Mouse (Mus musculus) MEL (cell line): ENCODE results near the gene Fkbp15.

ENCODE experiments used
- CHD2 ChIP-seq: IDR thresholded peaks from 2 replicates; pipeline ENCODE4 v1.6.1; 2011; ENCODE audit warnings: low read length, improper control_type of control experiment
- CTCF ChIP-seq, 3 experiments: IDR thresholded peaks in 2 of 3; conservative IDR thresholded peaks in 1 of 3; 2 replicates each; pipeline ENCODE4 v1.5.1; 2011 to 2012; ENCODE audit warnings: low read length in 3 of 3, low read depth in 2 of 3, mild to moderate bottlenecking in 2 of 3, improper control_type of control experiment in 1 of 3, inconsistent platforms in 1 of 3, mixed read lengths in 1 of 3, moderate library complexity in 1 of 3; ENCODE audit not compliant: control insufficient read depth in 1 of 3, insufficient read depth in 1 of 3, poor library complexity in 1 of 3, severe bottlenecking in 1 of 3
- E2F4 ChIP-seq: IDR thresholded peaks from 2 replicates; pipeline ENCODE4 v1.6.1; 2011; ENCODE audit warnings: low read depth, low read length, improper control_type of control experiment, borderline replicate concordance
- GABPA ChIP-seq: IDR thresholded peaks from 2 replicates; pipeline ENCODE4 v1.6.1; 2012; ENCODE audit warnings: low read depth, mild to moderate bottlenecking, inconsistent platforms, low read length, improper control_type of control experiment, moderate library complexity
- MAX ChIP-seq: IDR thresholded peaks from 2 replicates; pipeline ENCODE4 v1.6.1; 2011; ENCODE audit warnings: low read length, improper control_type of control experiment
- MAZ ChIP-seq: IDR thresholded peaks from 2 replicates; pipeline ENCODE4 v1.6.1; 2012; ENCODE audit warnings: low read depth, mild to moderate bottlenecking, inconsistent platforms, low read length, improper control_type of control experiment
- MXI1 ChIP-seq: IDR thresholded peaks from 2 replicates; pipeline ENCODE4 v1.6.1; 2011; ENCODE audit warnings: mild to moderate bottlenecking, low read depth, low read length, improper control_type of control experiment
- MYB ChIP-seq: IDR thresholded peaks from 2 replicates; pipeline ENCODE4 v1.6.1; 2011; ENCODE audit warnings: mild to moderate bottlenecking, low read depth, low read length, improper control_type of control experiment
- NELFE ChIP-seq: IDR thresholded peaks from 2 replicates; pipeline ENCODE4 v1.6.1; 2011; ENCODE audit warnings: low read depth, low read length, improper control_type of control experiment
- POLR2A ChIP-seq, 2 experiments: IDR thresholded peaks; 2 replicates each; pipeline ENCODE4 v1.6.1; 2011 to 2012; ENCODE audit warnings: low read length in 2 of 2, mild to moderate bottlenecking in 2 of 2, control low read depth in 1 of 2, improper control_type of control experiment in 1 of 2, low read depth in 1 of 2, moderate library complexity in 1 of 2; ENCODE audit not compliant: control insufficient read depth in 1 of 2, insufficient read depth in 1 of 2, poor library complexity in 1 of 2
- RAD21 ChIP-seq: IDR thresholded peaks from 2 replicates; pipeline ENCODE4 v1.6.1; 2011; ENCODE audit warnings: mild to moderate bottlenecking, low read depth, low read length, improper control_type of control experiment
- UBTF ChIP-seq: IDR thresholded peaks from 2 replicates; pipeline ENCODE4 v1.6.1; 2012; ENCODE audit warnings: low read depth, mild to moderate bottlenecking, inconsistent platforms, low read length, improper control_type of control experiment, moderate library complexity, borderline replicate concordance; ENCODE audit not compliant: insufficient read depth

DNA sequence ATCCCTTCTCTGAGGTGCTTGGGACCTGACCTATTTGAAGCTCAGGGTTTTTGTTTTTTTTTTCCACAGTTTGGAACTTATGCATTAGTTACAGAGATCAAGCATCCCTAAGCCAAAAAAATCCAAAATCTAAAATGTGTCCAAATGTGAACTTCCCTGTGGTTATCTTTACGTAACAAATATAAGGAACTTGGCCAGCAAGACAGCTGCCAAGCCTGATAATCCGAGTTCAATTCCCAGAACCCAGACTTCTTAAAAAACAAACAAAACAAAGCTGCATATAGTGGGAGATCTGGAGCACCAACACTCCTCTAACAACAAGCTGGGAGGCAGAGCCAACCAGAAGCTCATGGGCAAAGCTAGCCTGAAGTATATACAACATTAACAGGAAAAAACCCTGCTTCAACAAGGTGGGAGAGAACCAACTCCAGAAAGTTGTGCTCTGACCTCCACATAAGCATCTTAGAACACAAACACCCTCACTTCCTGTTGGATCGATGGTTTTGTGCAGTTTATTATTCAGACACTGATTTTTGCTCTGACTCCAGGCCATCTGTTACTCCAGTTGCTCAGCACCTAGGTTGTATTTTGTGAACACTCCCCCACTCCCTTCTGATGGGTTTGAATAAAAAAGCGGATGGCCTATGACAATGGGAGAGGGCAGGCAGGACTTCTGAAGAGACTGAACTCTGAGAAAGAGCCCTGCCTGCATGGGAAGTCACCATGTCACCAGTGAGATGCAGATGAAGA lies 37.4 kb upstream of the Fkbp15 start:
- TF ChIP-seq POLR2A (IDR thresholded peaks at IDR 0.05; ENCODE audit: control insufficient read depth in 1 of 2, insufficient read depth in 1 of 2, low read depth in 1 of 2, low read length in 2 of 2, poor library complexity in 1 of 2) (no peak), E2F4 (no peak), UBTF (no peak), CTCF (IDR thresholded peaks at IDR 0.05 in 2 of 3, conservative IDR thresholded peaks at IDR 0.05 in 1 of 3; ENCODE audit: control insufficient read depth in 1 of 3, insufficient read depth in 1 of 3, low read depth in 2 of 3, low read length in 3 of 3, poor library complexity in 1 of 3, severe bottlenecking in 1 of 3) (no peak), MAX (no peak), GABPA (no peak), RAD21 (no peak), MYB (no peak), NELFE (no peak), CHD2 (no peak), MXI1 (no peak), MAZ (no peak)
